Mouse (Mus musculus): ENCODE data around the gene Rap1b. TPM values are rescaled to one million over a fixed set of nuclear protein-coding genes. Genes with fewer than 3 reads are reported as not detected.

Gene Rap1b
- total and polyA plus RNA-seq, 2 experiments from 2014 or later: 66.0 to 140 TPM

- Histone ChIP-seq H3K9ac (replicated peaks; ENCODE audit: low read length, poor library complexity, severe bottlenecking) (no peak overlapping the region), H3K4me3 (ENCODE audit: low read depth, low read length) (peak overlapping the region; percentile 79; the same call in 1 of the 2 replicates)
- 70% methylated on average over 5 of the region's 5 CpGs for WGBS
These were observed 2.1 kb downstream of the Rap1b start for GRCm38 (mm10) chr10:117843690-117844089.

GRCm38 (mm10) chr10:117841765-117842164 is 4.1 kb downstream of the Rap1b start:
- DNase-seq (ENCODE audit: low spot score): no peak
- TF ChIP-seq CTCF (IDR thresholded peaks at IDR 0.05): no peak
- no peaks in the 10 kb centered on the region for H3K27me3 ChIP-seq (ENCODE audit: insufficient read depth, low read length)
- no peak for ATAC-seq (ENCODE audit: low FRiP score)
- H3K9ac ChIP-seq (replicated peaks; ENCODE audit: low read length, poor library complexity, severe bottlenecking): no peak overlapping the region
- H3K4me2 ChIP-seq (ENCODE audit: low read depth, low read length, poor library complexity, severe bottlenecking): no peak overlapping the region
- H3K4me1 ChIP-seq (ENCODE audit: insufficient read depth, low read length): peaks cover 4% of the 10 kb centered on the region; the same call in 1 of the 2 replicates
- H3K4me3 ChIP-seq (ENCODE audit: low read depth, low read length): no peak overlapping the region
- H3K27ac ChIP-seq (ENCODE audit: low read depth, low read length): no peak overlapping the region
- H3K9me3 ChIP-seq (ENCODE audit: low read length): no peaks in the 10 kb centered on the region
- H3K36me3 ChIP-seq (ENCODE audit: insufficient read depth, low read length): no peaks in the 10 kb centered on the region
- WGBS: 90% methylated on average over 1 of the region's 1 CpGs

More at GRCm38 (mm10) chr10:117843690-117844089, 2.1 kb downstream of the Rap1b start:
- no peak overlapping the region for H3K27ac ChIP-seq (ENCODE audit: low read depth, low read length)
- H3K36me3 ChIP-seq (ENCODE audit: insufficient read depth, low read length): no peaks in the 10 kb centered on the region
- DNase-seq (ENCODE audit: low spot score): no peak
- H3K9me3 ChIP-seq (ENCODE audit: low read length): no peaks in the 10 kb centered on the region
- H3K27me3 ChIP-seq (ENCODE audit: insufficient read depth, low read length): no peaks in the 10 kb centered on the region
- peaks cover 4% of the 10 kb centered on the region; the same call in 1 of the 2 replicates for H3K4me1 ChIP-seq (ENCODE audit: insufficient read depth, low read length)
- ATAC-seq (ENCODE audit: low FRiP score): no peak
- peak overlapping the region; percentile 73 for H3K4me2 ChIP-seq (ENCODE audit: low read depth, low read length, poor library complexity, severe bottlenecking)
- no peak for TF ChIP-seq CTCF (IDR thresholded peaks at IDR 0.05)

- Histone ChIP-seq H3K9ac (replicated peaks; ENCODE audit: low read length, poor library complexity, severe bottlenecking) (no peak overlapping the region), H3K4me3 (ENCODE audit: low read depth, low read length) (no peak overlapping the region), H3K9me3 (ENCODE audit: low read length) (no peaks in the 10 kb centered on the region), H3K36me3 (ENCODE audit: insufficient read depth, low read length) (no peaks in the 10 kb centered on the region), H3K4me1 (ENCODE audit: insufficient read depth, low read length) (peaks cover 4% of the 10 kb centered on the region; the same call in 1 of the 2 replicates), H3K4me2 (ENCODE audit: low read depth, low read length, poor library complexity, severe bottlenecking) (no peak overlapping the region), H3K27ac (ENCODE audit: low read depth, low read length) (no peak overlapping the region), H3K27me3 (ENCODE audit: insufficient read depth, low read length) (no peaks in the 10 kb centered on the region)
- ATAC-seq (ENCODE audit: low FRiP score) (no peak), DNase-seq (ENCODE audit: low spot score) (no peak)
- TF ChIP-seq CTCF (IDR thresholded peaks at IDR 0.05): no peak
- WGBS: 92% methylated on average over 5 of the region's 5 CpGs
These were observed 5.3 kb downstream of the Rap1b start for GRCm38 (mm10) chr10:117840431-117840995.

GRCm38 (mm10) chr10:117839737-117840136 is 6.1 kb downstream of the Rap1b start:
- H3K4me3 ChIP-seq (ENCODE audit: low read depth, low read length): no peak overlapping the region
- no peak for DNase-seq (ENCODE audit: low spot score)
- no peaks in the 10 kb centered on the region for H3K9me3 ChIP-seq (ENCODE audit: low read length)
- ATAC-seq (ENCODE audit: low FRiP score): no peak
- no peak overlapping the region for H3K4me2 ChIP-seq (ENCODE audit: low read depth, low read length, poor library complexity, severe bottlenecking)
- peaks cover 4% of the 10 kb centered on the region; the same call in 1 of the 2 replicates for H3K4me1 ChIP-seq (ENCODE audit: insufficient read depth, low read length)
- TF ChIP-seq CTCF (IDR thresholded peaks at IDR 0.05): no peak
- no peaks in the 10 kb centered on the region for H3K36me3 ChIP-seq (ENCODE audit: insufficient read depth, low read length)
- 88% methylated on average over 3 of the region's 3 CpGs for WGBS
- no peak overlapping the region for H3K27ac ChIP-seq (ENCODE audit: low read depth, low read length)
- no peaks in the 10 kb centered on the region for H3K27me3 ChIP-seq (ENCODE audit: insufficient read depth, low read length)
- H3K9ac ChIP-seq (replicated peaks; ENCODE audit: low read length, poor library complexity, severe bottlenecking): no peak overlapping the region

- H3K27me3 ChIP-seq (ENCODE audit: insufficient read depth, low read length): no peaks in the 10 kb centered on the region
- H3K9ac ChIP-seq (replicated peaks; ENCODE audit: low read length, poor library complexity, severe bottlenecking): no peak overlapping the region
- DNase-seq (ENCODE audit: low spot score): no peak
- TF ChIP-seq CTCF (IDR thresholded peaks at IDR 0.05): peak; percentile 55
- H3K9me3 ChIP-seq (ENCODE audit: low read length): no peaks in the 10 kb centered on the region
- no peaks in the 10 kb centered on the region for H3K4me1 ChIP-seq (ENCODE audit: insufficient read depth, low read length)
- no peak overlapping the region for H3K27ac ChIP-seq (ENCODE audit: low read depth, low read length)
- no peak for ATAC-seq (ENCODE audit: low FRiP score)
- no peaks in the 10 kb centered on the region for H3K36me3 ChIP-seq (ENCODE audit: insufficient read depth, low read length)
- H3K4me3 ChIP-seq (ENCODE audit: low read depth, low read length): no peak overlapping the region
- no peak overlapping the region for H3K4me2 ChIP-seq (ENCODE audit: low read depth, low read length, poor library complexity, severe bottlenecking)
- 92% methylated on average over 3 of the region's 3 CpGs for WGBS
These were observed 6.9 kb downstream of the Rap1b start for GRCm38 (mm10) chr10:117838924-117839323.

GRCm38 (mm10) chr10:117836354-117836753 is 9.5 kb downstream of the Rap1b start:
- Histone ChIP-seq H3K4me1 (ENCODE audit: insufficient read depth, low read length) (no peaks in the 10 kb centered on the region), H3K27me3 (ENCODE audit: insufficient read depth, low read length) (no peaks in the 10 kb centered on the region), H3K4me3 (ENCODE audit: low read depth, low read length) (no peak overlapping the region), H3K36me3 (ENCODE audit: insufficient read depth, low read length) (no peaks in the 10 kb centered on the region), H3K4me2 (ENCODE audit: low read depth, low read length, poor library complexity, severe bottlenecking) (no peak overlapping the region), H3K9ac (replicated peaks; ENCODE audit: low read length, poor library complexity, severe bottlenecking) (no peak overlapping the region), H3K27ac (ENCODE audit: low read depth, low read length) (no peak overlapping the region), H3K9me3 (ENCODE audit: low read length) (no peaks in the 10 kb centered on the region)
- ATAC-seq (ENCODE audit: low FRiP score) (no peak), DNase-seq (ENCODE audit: low spot score) (no peak)
- no peak for TF ChIP-seq CTCF (IDR thresholded peaks at IDR 0.05)
- 91% methylated on average over 2 of the region's 2 CpGs for WGBS
